Mouse (Mus musculus): ENCODE results near the gene Khdc1c. TPM values are rescaled to one million over a fixed set of nuclear protein-coding genes. Genes with fewer than 3 reads are reported as not detected.

Khdc1c gene
- polyA plus RNA-seq, 1 experiment from 2014 or later: not detected

DNA sequence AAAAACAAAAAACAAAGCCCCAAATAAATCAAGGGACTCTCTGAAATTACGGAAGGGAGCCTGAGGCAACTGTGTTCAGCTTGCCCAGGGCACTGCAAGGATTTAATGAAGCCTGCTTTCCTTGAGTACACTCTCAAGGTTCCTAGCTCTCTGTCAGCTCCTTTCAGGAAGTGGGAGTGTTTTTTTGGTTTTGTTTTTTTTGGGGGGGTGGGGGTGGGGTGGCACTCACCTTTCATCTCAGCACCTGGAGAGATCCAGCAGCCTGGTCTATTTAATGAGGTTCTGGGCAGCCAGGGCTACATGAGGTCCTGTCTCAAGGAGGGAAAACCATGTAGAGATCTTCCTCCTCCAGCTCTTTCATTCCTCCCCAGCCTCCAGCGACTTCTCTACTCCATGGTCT lies 18.8 kb upstream of the Khdc1c start, which contains the start of gene Khdc1a:
TSS of gene Khdc1a (plus strand) at position 301 of the 400 bp plus-strand sequence.
- Histone ChIP-seq H3K4me1 (no peaks in the 10 kb centered on the region), H3K27ac (no peak within 1 kb of the TSS), H3K27me3 (no peaks in the 10 kb centered on the region), H3K9ac (no peak within 1 kb of the TSS), H3K9me3 (replicated peaks) (no peaks in the 10 kb centered on the region), H3K36me3 (ENCODE audit: poor library complexity, severe bottlenecking) (no peaks in the 10 kb centered on the region), H3K4me2 (no peak within 1 kb of the TSS), H3K4me3 (no peak within 1 kb of the TSS)
- no peak for ATAC-seq
- 85% methylated on average over 2 of the region's 2 CpGs for WGBS

DNA sequence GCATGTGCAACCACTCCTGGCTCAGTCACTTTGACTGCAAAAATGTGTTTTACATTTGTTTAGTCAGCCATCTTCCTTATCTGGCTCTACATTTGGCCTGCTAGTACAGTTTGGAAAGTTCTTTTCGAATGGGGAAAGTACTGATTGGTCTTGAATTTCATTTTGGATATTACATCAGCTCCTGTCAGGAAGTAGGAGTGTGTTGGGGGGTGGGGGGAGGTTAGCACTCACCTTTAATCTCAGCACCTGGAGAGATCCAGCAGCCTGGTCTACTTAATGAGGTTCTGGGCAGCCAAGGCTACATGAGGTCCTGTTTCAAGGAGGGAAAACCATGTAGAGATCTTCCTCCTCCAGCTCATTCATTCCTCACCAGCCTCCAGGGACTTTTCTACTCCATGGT lies 15.1 kb downstream of the Khdc1c start, which contains the start of gene Khdc1b:
TSS of gene Khdc1b (plus strand) at position 301 of the 400 bp plus-strand sequence.
- no peak for ATAC-seq
- 84% methylated on average over 1 of the region's 1 CpGs for WGBS

DNA sequence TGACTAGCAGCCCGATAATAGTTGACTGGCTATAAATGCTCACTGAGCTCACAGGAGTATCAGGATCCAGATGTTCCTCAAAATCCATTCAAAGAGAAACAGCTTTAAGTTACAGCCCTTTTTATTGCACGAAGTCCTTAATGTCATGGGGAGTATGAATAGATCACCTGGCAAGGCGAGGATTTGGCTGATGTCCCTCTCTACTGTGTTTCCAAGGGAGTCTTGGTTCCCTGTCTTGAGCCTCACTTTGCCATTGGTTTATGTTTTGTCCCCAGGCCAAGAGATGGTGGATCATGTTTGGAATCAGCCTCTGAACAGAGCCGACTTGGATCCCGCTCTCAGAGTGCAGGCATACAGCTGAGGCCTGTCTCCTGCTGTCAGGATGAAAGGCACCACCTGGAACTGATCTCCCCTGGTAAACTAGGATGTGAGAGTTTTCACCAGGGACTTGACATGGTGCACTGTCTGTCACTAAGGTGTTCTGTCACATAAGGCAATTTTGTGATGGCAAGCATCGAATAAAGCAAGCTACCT lies 23.1 kb downstream of the Khdc1c start:
- no peak overlapping the region for H3K4me3 ChIP-seq
- H3K4me1 ChIP-seq: no peaks in the 10 kb centered on the region
- H3K27me3 ChIP-seq: no peaks in the 10 kb centered on the region
- WGBS: 87% methylated on average over 6 of the region's 6 CpGs
- H3K9ac ChIP-seq: no peak overlapping the region
- H3K9me3 ChIP-seq (replicated peaks): no peaks in the 10 kb centered on the region
- H3K36me3 ChIP-seq (ENCODE audit: poor library complexity, severe bottlenecking): no peaks in the 10 kb centered on the region
- no peak overlapping the region for H3K4me2 ChIP-seq
- ATAC-seq: no peak
- no peak overlapping the region for H3K27ac ChIP-seq

More for the DNA sequence above, 15.1 kb downstream of the Khdc1c start, which contains the start of gene Khdc1b:
- Histone ChIP-seq H3K9me3 (replicated peaks) (no peaks in the 10 kb centered on the region), H3K4me3 (no peak within 1 kb of the TSS), H3K27me3 (no peaks in the 10 kb centered on the region), H3K4me2 (no peak within 1 kb of the TSS), H3K36me3 (ENCODE audit: poor library complexity, severe bottlenecking) (no peaks in the 10 kb centered on the region), H3K4me1 (no peaks in the 10 kb centered on the region), H3K27ac (no peak within 1 kb of the TSS), H3K9ac (no peak within 1 kb of the TSS)

DNA sequence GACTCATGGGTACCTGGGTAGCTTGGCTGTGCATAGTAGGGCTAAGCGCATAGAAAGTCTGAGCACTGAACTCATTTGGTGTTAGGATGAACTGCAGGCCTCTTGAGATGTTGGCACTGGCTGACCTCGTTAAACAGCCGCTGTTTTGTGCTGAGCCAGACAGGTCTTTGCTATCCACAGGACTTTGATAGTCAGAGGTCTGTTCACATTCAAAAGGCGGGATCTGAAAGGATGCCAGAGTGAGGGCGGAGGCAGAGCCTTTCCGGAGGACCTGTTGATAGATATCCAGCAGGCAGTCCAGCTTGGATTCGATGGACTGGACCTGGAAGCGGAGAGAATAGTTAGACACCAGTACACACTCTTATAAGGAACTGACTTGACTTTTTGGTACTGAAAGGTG lies 34.7 kb downstream of the Khdc1c start:
- H3K36me3 ChIP-seq (ENCODE audit: poor library complexity, severe bottlenecking): no peaks in the 10 kb centered on the region
- no peaks in the 10 kb centered on the region for H3K9me3 ChIP-seq (replicated peaks)
- no peak overlapping the region for H3K9ac ChIP-seq
- H3K4me1 ChIP-seq: no peaks in the 10 kb centered on the region
- no peak for ATAC-seq
- H3K27ac ChIP-seq: no peak overlapping the region
- no peaks in the 10 kb centered on the region for H3K27me3 ChIP-seq
- H3K4me2 ChIP-seq: no peak overlapping the region
- no peak overlapping the region for H3K4me3 ChIP-seq
- 72% methylated on average over 8 of the region's 8 CpGs for WGBS

DNA sequence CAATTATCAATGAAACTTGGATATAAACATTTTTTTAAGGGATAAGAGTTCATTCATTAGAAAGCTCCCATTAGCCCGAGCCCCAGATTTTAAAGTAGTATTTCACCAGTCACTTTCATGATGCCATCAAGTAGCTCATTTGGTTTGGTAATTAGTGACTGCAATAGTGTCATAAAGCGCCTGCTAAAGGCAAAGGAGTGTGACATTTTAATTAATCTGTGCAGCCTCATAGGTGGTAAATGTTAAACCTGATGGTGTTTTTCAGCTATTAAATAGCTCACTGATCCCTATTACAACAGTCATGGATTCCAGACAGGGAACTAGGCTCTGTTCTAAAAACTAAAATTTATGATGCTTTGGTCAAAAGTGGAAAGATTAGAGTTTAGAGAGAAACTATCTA lies 39.1 kb downstream of the Khdc1c start:
- Histone ChIP-seq H3K4me3 (no peak overlapping the region), H3K9ac (no peak overlapping the region), H3K36me3 (ENCODE audit: poor library complexity, severe bottlenecking) (no peaks in the 10 kb centered on the region), H3K27me3 (no peaks in the 10 kb centered on the region), H3K4me1 (peaks cover 9% of the 10 kb centered on the region; the same call in 1 of the 2 replicates), H3K27ac (no peak overlapping the region), H3K4me2 (no peak overlapping the region), H3K9me3 (replicated peaks) (no peaks in the 10 kb centered on the region)
- ATAC-seq: no peak
- 29% methylated on average over 2 of the region's 2 CpGs for WGBS

DNA sequence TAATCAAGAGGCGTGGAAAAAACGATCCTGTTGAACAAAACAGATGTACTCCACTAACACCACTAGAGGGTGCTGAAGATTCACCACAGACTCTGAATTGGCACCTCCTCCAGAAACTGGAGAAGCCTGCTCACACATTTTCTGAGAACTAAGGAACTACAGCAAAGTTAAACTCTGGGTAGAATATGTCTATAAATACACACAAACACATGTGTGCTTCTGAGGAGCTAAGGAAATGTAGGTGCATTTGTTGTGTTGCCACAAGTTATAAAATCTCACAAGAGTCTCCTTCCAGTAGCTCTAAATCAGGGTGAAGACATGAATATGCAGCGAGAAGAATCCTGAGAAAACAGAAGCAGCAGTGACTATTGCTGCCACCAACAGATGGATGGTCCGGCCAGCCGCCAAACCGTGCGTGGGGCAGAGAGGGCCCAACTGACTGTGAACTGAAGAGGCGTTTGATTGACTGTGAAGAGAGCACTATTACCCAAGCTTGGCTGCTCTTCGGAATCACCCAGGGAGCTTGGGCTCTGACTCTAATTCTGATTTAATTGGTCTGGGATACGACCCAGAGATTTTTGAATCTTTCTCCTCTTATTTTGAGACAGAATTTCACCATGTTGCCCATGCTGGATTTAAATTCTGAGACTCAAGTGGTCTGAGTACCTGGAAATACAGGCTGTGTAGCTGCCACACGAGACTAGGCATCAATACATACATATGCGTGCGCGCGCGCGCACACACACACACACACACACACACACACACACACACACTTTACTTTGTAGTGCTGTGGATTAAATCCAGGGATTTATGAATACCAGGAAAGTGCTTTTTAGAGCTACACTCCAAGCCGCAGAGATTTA lies 43.4 kb downstream of the Khdc1c start:
- peaks cover 10% of the 10 kb centered on the region; the same call in 1 of the 2 replicates for H3K4me1 ChIP-seq
- H3K27ac ChIP-seq: no peak overlapping the region
- H3K9me3 ChIP-seq (replicated peaks): no peaks in the 10 kb centered on the region
- H3K9ac ChIP-seq: no peak overlapping the region
- no peaks in the 10 kb centered on the region for H3K27me3 ChIP-seq
- no peak overlapping the region for H3K4me2 ChIP-seq
- WGBS: 52% methylated on average over 18 of the region's 18 CpGs
- no peaks in the 10 kb centered on the region for H3K36me3 ChIP-seq (ENCODE audit: poor library complexity, severe bottlenecking)
- no peak overlapping the region for H3K4me3 ChIP-seq
- ATAC-seq: peak; percentile 93

DNA sequence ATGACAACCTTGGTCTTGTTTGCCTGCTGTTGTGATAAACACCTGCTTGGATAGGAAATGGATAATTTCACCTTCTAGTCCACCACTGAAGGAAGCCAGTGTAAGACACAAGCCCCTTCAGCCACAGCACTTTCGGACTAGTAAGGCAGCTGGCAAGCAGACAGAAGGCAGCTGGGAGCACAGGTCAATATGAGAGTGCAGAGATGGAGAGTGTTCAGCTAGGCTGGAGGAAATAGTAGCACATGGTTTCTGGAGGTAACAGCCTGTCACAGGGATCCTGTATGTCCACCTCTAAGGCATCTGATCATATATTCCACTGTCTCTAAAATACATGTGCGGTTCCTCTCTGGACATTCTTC lies 44.0 kb downstream of the Khdc1c start:
- WGBS: 96% methylated on average over 2 of the region's 2 CpGs
- H3K36me3 ChIP-seq (ENCODE audit: poor library complexity, severe bottlenecking): no peaks in the 10 kb centered on the region
- no peak overlapping the region for H3K9ac ChIP-seq
- 0 out of 2 replicates have a peak, but pooled peaks have one; percentile 8 for ATAC-seq
- no peak overlapping the region for H3K4me3 ChIP-seq
- H3K9me3 ChIP-seq (replicated peaks): no peaks in the 10 kb centered on the region
- H3K4me1 ChIP-seq: peaks cover 10% of the 10 kb centered on the region; the same call in 1 of the 2 replicates
- no peak overlapping the region for H3K27ac ChIP-seq
- no peak overlapping the region for H3K4me2 ChIP-seq
- H3K27me3 ChIP-seq: no peaks in the 10 kb centered on the region

DNA sequence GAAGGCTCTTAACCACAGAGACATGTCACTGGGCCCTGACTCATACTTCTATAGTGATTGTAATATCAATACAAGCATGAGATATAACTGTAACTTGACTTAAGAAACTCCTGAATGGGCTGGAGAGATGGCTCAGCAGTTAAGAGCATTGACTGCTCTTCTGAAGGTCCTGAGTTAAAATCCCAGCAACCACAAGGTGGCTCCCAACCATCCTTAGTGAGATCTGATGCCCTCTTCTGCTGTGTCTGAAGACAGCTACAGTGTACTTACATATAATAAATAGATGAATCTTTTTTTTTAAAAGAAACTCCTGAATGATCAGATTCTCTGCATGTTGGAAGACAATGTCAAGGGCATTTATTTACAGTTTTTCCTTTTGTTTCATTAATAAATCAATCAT lies 51.2 kb downstream of the Khdc1c start:
- Histone ChIP-seq H3K27ac (no peak overlapping the region), H3K36me3 (ENCODE audit: poor library complexity, severe bottlenecking) (no peaks in the 10 kb centered on the region)
- ATAC-seq: no peak

More for the DNA sequence above, 51.2 kb downstream of the Khdc1c start:
- Histone ChIP-seq H3K9ac (no peak overlapping the region), H3K9me3 (replicated peaks) (no peaks in the 10 kb centered on the region), H3K4me3 (no peak overlapping the region), H3K4me2 (no peak overlapping the region), H3K4me1 (no peaks in the 10 kb centered on the region), H3K27me3 (no peaks in the 10 kb centered on the region)

Other genes starting within 250 kb of the Khdc1c start
- 14.9 and 15.9 TPM in 2 replicates for gene Tmem14a, start 149.8 kb upstream of the Khdc1c start, polyA plus RNA-seq (2015; fragmentation: Nextera tagmentation; extraction: Ambion mirVana)
- 0.12 and 0.64 TPM in 2 replicates for gene Gsta3, start 127.7 kb upstream of the Khdc1c start, polyA plus RNA-seq (2015; fragmentation: Nextera tagmentation; extraction: Ambion mirVana)
- gene Khdc1a, start 18.7 kb upstream of the Khdc1c start, polyA plus RNA-seq (2015; fragmentation: Nextera tagmentation; extraction: Ambion mirVana): not detected in 2 replicates
- gene Khdc1b, start 15.2 kb downstream of the Khdc1c start, polyA plus RNA-seq (2015; fragmentation: Nextera tagmentation; extraction: Ambion mirVana): 0.09 TPM in 1 of 2 replicates, not detected in the other